ENCODE assay signal across 8 mouse cellular contexts in the genomic region with DNA sequence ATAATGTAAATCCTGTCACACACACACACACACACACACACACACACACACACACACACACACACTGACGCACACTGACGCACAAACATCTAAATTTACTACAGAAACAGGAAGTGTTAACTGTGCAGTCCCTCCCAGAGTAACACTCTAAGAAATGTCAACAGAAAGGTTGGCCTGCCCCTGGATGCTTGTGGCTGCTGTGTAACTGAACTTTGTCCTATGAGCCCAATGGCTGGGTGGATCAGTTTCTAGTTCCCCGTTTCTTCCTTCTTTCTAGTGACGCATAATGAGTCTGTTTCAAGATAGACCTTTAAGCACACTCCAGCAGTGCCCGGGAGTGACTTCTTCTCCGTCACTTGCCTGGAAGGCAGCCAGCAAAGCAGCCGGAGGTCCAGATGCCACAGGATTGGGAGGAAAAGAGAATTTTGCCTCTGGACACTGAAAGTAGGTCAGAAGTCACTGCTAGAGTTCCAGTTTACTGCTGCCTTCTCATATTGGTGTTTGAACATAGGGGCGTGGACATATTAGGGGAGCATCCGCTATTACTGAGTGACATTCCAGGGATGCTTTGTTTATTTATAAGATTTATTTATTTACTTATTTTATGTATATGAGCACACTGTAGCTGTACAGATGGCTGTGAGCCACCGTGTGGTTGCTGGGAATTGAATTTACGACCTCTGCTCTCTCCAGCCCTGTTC. TPM values are rescaled to one million over a fixed set of nuclear protein-coding genes. Genes with fewer than 3 reads are reported as not detected.
DNase-seq lines count a peak whose midpoint lies in the region; ATAC-seq lines count a peak whose summit lies in the region.

No protein-coding gene starts in this region.

- intact Hi-C loops in heart, postnatal 10 days (cut with DNase I), result no loop called here

- DNase-seq in embryo, embryonic 11 days, result peak; percentile 38
- DNase-seq in embryo, embryonic 10 days (ENCODE audit: low spot score), result no peak
- peak; percentile 88 for DNase-seq in MN1 (ENCODE audit: low spot score)
- DNase-seq in cerebellum, postnatal 25 days, result peak; percentile 30 to 66
- DNase-seq in heart, postnatal 10 days, result peak; percentile 86 to 91
- DNase-seq in kidney, postnatal 25 days, result peak; percentile 94 to 95
- peak; percentile 10 to 27 for DNase-seq in thymus, postnatal 10 days (ENCODE audit: low spot score in 2 of 2)

- peak; percentile 84 for ATAC-seq in megakaryocyte, adult 5-6 weeks (ENCODE audit: poor library complexity, severe bottlenecking)

RNA-seq across cellular contexts. Expression of a gene that starts 25.2 kb away (rescaled TPM):
- 10 to 100 TPM; 32.9 to 33.3 TPM for total RNA-seq in heart, postnatal 10 days (2021)
- total RNA-seq in megakaryocyte, adult 5-6 weeks (2015), result 33.4 and 33.7 TPM in 2 replicates
- 24.5 and 28.7 TPM in 2 replicates for total RNA-seq in megakaryocyte, adult 5-6 weeks (2017)

RNA-seq across cellular contexts. Expression of a gene that starts 42.3 kb away (rescaled TPM):
- total RNA-seq in heart, postnatal 10 days (2021), result 10 to 100 TPM; 13.1 to 13.5 TPM
- 1.1 and 1.3 TPM in 2 replicates for total RNA-seq in megakaryocyte, adult 5-6 weeks (2015)
- 2.6 and 2.7 TPM in 2 replicates for total RNA-seq in megakaryocyte, adult 5-6 weeks (2017)

RNA-seq across cellular contexts. Expression of a gene that starts 49.3 kb away (rescaled TPM):
- total RNA-seq in heart, postnatal 10 days (2021), result not detected
- total RNA-seq in megakaryocyte, adult 5-6 weeks (2015), result not detected in 2 replicates
- not detected in 2 replicates for total RNA-seq in megakaryocyte, adult 5-6 weeks (2017)

RNA-seq across cellular contexts. Expression of a gene that starts 54.3 kb away (rescaled TPM):
- total RNA-seq in heart, postnatal 10 days (2021), result 1 to 10 TPM; 6.0 to 7.5 TPM
- 6.6 and 7.2 TPM in 2 replicates for total RNA-seq in megakaryocyte, adult 5-6 weeks (2015)
- total RNA-seq in megakaryocyte, adult 5-6 weeks (2017), result 6.4 and 7.0 TPM in 2 replicates

RNA-seq across cellular contexts. Expression of a gene that starts 57.6 kb away (rescaled TPM):
- not detected for total RNA-seq in heart, postnatal 10 days (2021)
- not detected in 2 replicates for total RNA-seq in megakaryocyte, adult 5-6 weeks (2015)
- total RNA-seq in megakaryocyte, adult 5-6 weeks (2017), result not detected in 2 replicates
